Mouse (Mus musculus) liver, adult (tissue): ENCODE measurements around the gene F930015N05Rik.
A peak's percentile ranks its signal among the peaks of the same experiment; 100 is the strongest.

Experiments used
- GATA4 ChIP-seq: IDR thresholded peaks from 2 replicates; pipeline ENCODE4 v1.6.1; 2014; ENCODE audit warnings: mild to moderate bottlenecking, low read length; ENCODE audit not compliant: insufficient replicate concordance

F930015N05Rik gene

GRCm38 (mm10) chr11:64418969-64419368 lies 17.5 kb downstream of the F930015N05Rik start:
- TF ChIP-seq GATA4 = no peak

GRCm38 (mm10) chr11:64400534-64401093 lies 35.8 kb downstream of the F930015N05Rik start:
- TF ChIP-seq GATA4 = no peak

- peak; percentile 74; the same call in 1 of the 2 replicates for TF ChIP-seq GATA4
Observed at GRCm38 (mm10) chr11:64397612-64398011, 38.8 kb downstream of the F930015N05Rik start.

- no peak for TF ChIP-seq GATA4
Observed at GRCm38 (mm10) chr11:64396949-64397348, 39.5 kb downstream of the F930015N05Rik start.

- no peak for TF ChIP-seq GATA4
Observed at GRCm38 (mm10) chr11:64396331-64396881, 40.0 kb downstream of the F930015N05Rik start.

- TF ChIP-seq GATA4 = no peak
Observed at GRCm38 (mm10) chr11:64386333-64386732, 50.1 kb downstream of the F930015N05Rik start.
